Mouse (Mus musculus) spleen, adult 2 months (tissue): ENCODE results near the gene Zfp811.

Experiments used
- CTCF ChIP-seq: fragments of 200-500 bp; IDR thresholded peaks from 2 replicates; pipeline ENCODE4 v1.5.1; 2011; ENCODE audit warnings: mild to moderate bottlenecking, inconsistent platforms; ENCODE audit not compliant: insufficient read depth, insufficient read length, insufficient replicate concordance; ENCODE audit errors: extremely low read depth
- POLR2A ChIP-seq: fragments of 200-500 bp; IDR thresholded peaks from 2 replicates; pipeline ENCODE4 v1.6.1; 2011; ENCODE audit warnings: low read depth, low read length, inconsistent platforms

- TF ChIP-seq CTCF (no peak), POLR2A (no peak)
These were observed 32.2 kb downstream of the Zfp811 start for GRCm38 (mm10) chr17:32777564-32777963.
